Mouse (Mus musculus) brown adipose tissue, adult 24 weeks (tissue): ENCODE data around the gene Marveld1. TPM values are rescaled to one million over a fixed set of nuclear protein-coding genes. Genes with fewer than 3 reads are reported as not detected.

Experiments used
- H3K27ac ChIP-seq: fragments of 200-500 bp; replicated peaks from 2 replicates; pipeline ENCODE4 v1.5.1; 2012; ENCODE audit warnings: low read depth, mild to moderate bottlenecking, low read length
- H3K4me1 ChIP-seq: fragments of 200-500 bp; 2 replicates; pipeline ENCODE4 v1.6.1; 2012; ENCODE audit warnings: low read length, mixed read lengths; ENCODE audit not compliant: control insufficient read depth, insufficient read depth, insufficient read length
- H3K4me3 ChIP-seq: fragments of 200-500 bp; 2 replicates; pipeline ENCODE4 v1.5.1; 2012; ENCODE audit warnings: low read depth, mild to moderate bottlenecking, low read length, moderate library complexity; ENCODE audit not compliant: insufficient read depth
- polyA plus RNA-seq: library from polyadenylated mRNA; stranded (reverse); fragments of >200 nt; gene quantifications from 2 replicates; pipeline ENCODE4 v1.2.4, GENCODE M21; 2012; ENCODE audit not compliant: missing spikeins, insufficient read depth, insufficient read length

Gene Marveld1
- polyA plus RNA-seq, 1 experiment = 33.6 TPM

- Histone ChIP-seq H3K4me3 (no peak overlapping the region), H3K27ac (no peak overlapping the region), H3K4me1 (no peaks in the 10 kb centered on the region)
These were observed 29.6 kb downstream of the Marveld1 start for GRCm38 (mm10) chr19:42176841-42177240.

DNA sequence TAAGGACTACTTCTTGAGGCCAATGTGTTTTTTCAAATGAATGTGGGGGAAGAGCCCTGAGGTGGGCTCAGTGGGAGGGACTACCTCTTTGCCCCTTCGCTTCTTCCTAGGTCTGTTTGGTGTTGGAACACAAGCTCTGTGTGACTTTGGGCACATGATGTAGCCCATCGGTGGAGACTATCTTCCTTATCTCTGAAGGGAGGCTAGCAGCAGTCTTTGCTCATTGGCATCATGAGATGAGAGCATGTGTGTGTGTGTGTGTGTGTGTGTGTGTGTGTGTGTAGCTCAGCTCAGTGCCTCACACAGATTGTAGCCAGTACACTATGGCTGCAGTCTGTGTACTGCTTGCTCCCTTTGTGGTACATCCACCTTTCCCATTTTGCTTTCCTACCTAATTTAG is 30.3 kb downstream of the Marveld1 start:
- H3K4me1 ChIP-seq = no peaks in the 10 kb centered on the region
- no peak overlapping the region for H3K27ac ChIP-seq
- H3K4me3 ChIP-seq = no peak overlapping the region

DNA sequence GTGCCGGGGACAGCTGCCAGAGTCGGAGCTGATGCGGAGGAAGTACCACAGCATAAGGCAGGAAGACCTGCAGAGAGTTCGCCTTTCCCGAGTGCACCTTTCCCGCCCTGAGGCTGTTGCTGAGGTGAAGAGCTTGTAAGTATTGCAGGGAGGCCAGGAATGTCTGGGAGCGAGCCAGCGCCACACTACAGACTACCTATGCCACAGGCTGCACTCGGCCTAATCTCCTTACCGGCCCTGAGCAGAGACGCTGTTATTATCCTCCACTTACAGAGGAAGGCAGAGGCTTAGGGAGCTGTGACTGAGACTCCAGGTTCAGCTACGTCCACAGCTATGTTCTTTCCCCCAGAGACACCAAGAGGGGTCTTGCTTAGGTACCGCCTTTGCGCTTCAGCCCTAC is 32.2 kb downstream of the Marveld1 start:
- H3K4me1 ChIP-seq = no peaks in the 10 kb centered on the region
- H3K27ac ChIP-seq = no peak overlapping the region
- no peak overlapping the region for H3K4me3 ChIP-seq

DNA sequence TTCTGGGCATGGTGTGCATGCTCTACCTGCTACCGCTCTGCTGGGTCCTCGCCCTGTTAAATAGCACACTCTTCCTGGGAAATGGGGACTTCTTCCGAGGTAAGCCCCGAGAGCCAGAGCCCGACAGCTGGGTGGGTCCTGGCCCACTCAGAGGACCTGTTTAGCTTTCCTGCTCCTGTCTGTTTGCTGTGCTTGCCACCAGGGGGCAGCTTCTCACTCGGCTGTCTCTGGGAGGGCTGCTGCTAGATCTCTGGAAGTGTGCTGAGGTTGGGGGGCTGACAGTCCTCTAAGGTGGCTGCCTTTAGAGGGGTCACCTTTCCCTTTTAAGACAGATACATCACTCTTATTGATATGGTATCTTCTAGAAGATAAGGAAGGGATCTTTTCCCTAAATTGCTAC is 35.5 kb downstream of the Marveld1 start:
- Histone ChIP-seq H3K4me1 (no peaks in the 10 kb centered on the region), H3K27ac (no peak overlapping the region), H3K4me3 (no peak overlapping the region)

DNA sequence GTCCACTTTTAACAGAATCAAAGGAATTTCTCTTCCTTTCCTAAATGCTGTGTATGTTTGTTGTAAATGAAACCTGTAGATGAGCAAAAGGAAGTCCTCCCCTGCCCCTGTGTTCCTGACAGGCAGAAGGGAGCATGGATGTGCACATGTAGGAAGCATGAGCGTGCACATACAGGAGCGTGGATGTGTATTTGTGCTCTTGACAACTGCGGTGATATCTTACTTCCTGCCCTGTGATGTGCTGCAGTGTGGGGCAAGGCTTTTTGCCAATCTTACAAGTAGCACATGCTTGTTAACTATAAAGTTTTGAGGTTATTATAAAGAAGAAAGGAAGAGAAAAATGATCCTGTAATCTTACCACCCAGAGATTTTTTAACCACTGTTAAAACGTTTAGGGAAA is 42.5 kb downstream of the Marveld1 start:
- H3K27ac ChIP-seq = no peak overlapping the region
- H3K4me1 ChIP-seq = no peaks in the 10 kb centered on the region
- H3K4me3 ChIP-seq = no peak overlapping the region

GRCm38 (mm10) chr19:42190494-42190893 is 43.3 kb downstream of the Marveld1 start:
- Histone ChIP-seq H3K27ac (no peak overlapping the region), H3K4me3 (no peak overlapping the region), H3K4me1 (no peaks in the 10 kb centered on the region)

GRCm38 (mm10) chr19:42193311-42193710 is 46.1 kb downstream of the Marveld1 start:
- no peak overlapping the region for H3K27ac ChIP-seq

DNA sequence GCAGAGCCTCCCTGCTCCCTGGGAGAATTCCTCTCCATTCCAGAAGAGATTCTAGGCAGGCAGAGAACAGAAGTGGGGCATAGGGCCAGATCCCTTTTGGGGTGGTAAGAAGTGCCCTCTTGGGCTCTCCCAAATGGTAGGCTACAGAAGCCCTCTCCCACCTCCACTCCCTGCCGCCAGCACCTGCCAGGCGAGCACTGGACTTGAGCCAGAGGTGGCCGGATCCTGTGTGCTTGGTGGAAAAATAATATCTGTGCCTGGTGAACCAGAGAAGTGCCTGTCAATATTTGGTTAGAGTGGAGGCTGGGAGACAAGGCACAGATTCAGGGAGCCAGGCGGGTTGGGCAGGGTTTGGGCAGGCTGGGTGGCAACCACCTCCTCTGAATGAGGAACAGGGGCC is 49.2 kb downstream of the Marveld1 start:
- Histone ChIP-seq H3K27ac (no peak overlapping the region), H3K4me3 (no peak overlapping the region), H3K4me1 (0 out of 2 replicates have a peak, but pooled peaks cover 3% of the 10 kb centered on the region)

More at GRCm38 (mm10) chr19:42193311-42193710, 46.1 kb downstream of the Marveld1 start:
- H3K4me1 ChIP-seq = 0 out of 2 replicates have a peak, but pooled peaks cover 3% of the 10 kb centered on the region
- no peak overlapping the region for H3K4me3 ChIP-seq

DNA sequence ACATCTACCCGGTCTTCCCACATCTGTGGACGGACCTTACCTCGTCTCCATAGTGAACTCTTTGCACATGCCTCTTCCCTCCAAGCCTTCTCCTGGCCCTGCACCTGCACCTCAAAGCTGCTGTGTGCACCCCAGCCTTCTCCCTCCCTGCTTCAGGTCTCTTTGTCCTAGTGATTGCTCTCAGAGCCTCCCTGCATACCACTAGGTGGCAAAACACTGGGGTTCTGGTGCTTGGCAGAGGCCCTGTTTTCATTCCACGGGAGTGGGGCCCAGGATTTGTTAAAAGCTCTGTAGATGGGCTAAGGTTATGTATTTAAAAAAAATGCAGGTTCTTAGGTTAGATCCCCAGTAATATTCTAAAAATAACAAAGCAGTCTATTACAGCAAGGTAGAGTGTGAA is 49.9 kb downstream of the Marveld1 start:
- H3K4me3 ChIP-seq = no peak overlapping the region
- H3K27ac ChIP-seq = no peak overlapping the region
- H3K4me1 ChIP-seq = 0 out of 2 replicates have a peak, but pooled peaks cover 3% of the 10 kb centered on the region

DNA sequence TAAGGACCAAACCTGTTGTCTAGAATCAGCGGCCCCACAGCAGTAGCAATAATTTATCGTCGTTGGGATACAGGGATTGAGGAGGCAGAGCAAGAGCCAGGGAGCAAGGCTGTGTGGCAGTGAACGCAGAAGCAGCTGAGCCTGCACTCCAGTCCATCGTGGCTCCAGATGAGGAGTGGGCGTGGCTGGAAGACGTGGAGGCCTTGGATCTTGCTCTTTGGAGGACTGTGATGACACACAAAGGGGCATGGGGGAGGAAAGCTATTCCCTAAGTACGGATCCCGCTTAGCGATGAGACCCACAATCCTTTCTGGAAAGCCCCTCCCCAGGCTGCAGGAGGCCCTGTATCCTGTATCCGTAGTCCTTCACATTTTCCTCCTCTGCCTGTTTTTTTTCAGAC is 50.8 kb downstream of the Marveld1 start:
- Histone ChIP-seq H3K27ac (no peak overlapping the region), H3K4me1 (0 out of 2 replicates have a peak, but pooled peaks cover 3% of the 10 kb centered on the region), H3K4me3 (no peak overlapping the region)

Other genes starting within 250 kb of the Marveld1 start
- 903 and 992 TPM in 2 replicates for gene Pgam1, start 235.5 kb upstream of the Marveld1 start, polyA plus RNA-seq
- 21.6 and 24.3 TPM in 2 replicates for gene Exosc1, start 214.0 kb upstream of the Marveld1 start, polyA plus RNA-seq
- gene Zdhhc16, start 213.9 kb upstream of the Marveld1 start, polyA plus RNA-seq = 6.6 and 10.9 TPM in 2 replicates
- 8.6 and 9.6 TPM in 2 replicates for gene Mms19, start 166.2 kb upstream of the Marveld1 start, polyA plus RNA-seq
- 8.4 and 9.0 TPM in 2 replicates for gene Ubtd1, start 165.6 kb upstream of the Marveld1 start, polyA plus RNA-seq
- 2.1 and 3.2 TPM in 2 replicates for gene Ankrd2, start 111.4 kb upstream of the Marveld1 start, polyA plus RNA-seq
- 3.3 and 5.7 TPM in 2 replicates for gene Hoga1, start 101.8 kb upstream of the Marveld1 start, polyA plus RNA-seq
- not detected in 2 replicates for gene 4933411K16Rik, start 95.2 kb upstream of the Marveld1 start, polyA plus RNA-seq
- 0.63 TPM in 1 of 2 replicates, not detected in the other for gene Morn4, start 61.0 kb upstream of the Marveld1 start, polyA plus RNA-seq
- gene Pi4k2a, start 56.9 kb upstream of the Marveld1 start, polyA plus RNA-seq = 14.4 and 21.6 TPM in 2 replicates
- 12.6 and 16.8 TPM in 2 replicates for gene Avpi1, start 18.3 kb upstream of the Marveld1 start, polyA plus RNA-seq
- gene Zfyve27, start 16.6 kb downstream of the Marveld1 start, polyA plus RNA-seq = 11.3 and 12.7 TPM in 2 replicates
- 2.8 and 4.7 TPM in 2 replicates for gene Sfrp5, start 54.9 kb downstream of the Marveld1 start, polyA plus RNA-seq
- gene Golga7b, start 100.2 kb downstream of the Marveld1 start, polyA plus RNA-seq = 1.0 and 2.7 TPM in 2 replicates